Mouse (Mus musculus): ENCODE measurements around the gene Stk33. TPM values are rescaled to one million over a fixed set of nuclear protein-coding genes. Genes with fewer than 3 reads are reported as not detected.

The Stk33 gene
- polyA plus RNA-seq, 1 experiment from 2014 or later, result not detected

DNA sequence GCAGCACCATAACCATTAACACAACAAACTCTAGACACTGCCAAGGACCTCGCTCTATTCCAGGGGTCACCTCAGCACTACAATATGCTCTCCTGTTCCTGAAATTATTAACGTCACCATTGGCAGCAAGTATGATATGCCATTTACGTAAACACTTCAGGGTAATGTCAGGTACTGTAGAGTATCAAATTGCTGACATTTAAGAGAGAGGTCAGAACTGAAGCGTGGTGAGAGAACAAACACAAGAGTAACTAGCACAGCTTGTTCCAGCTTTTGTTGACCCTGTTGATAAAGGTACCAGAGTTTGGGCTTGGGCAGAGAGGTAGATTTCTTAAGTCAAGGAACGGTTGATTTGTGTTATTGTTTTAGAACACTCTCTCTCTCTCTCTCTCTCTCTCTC, 3.9 kb upstream of the Stk33 start:
- H3K4me1 ChIP-seq (ENCODE audit: insufficient read depth), result peaks cover 11% of the 10 kb centered on the region
- no peak overlapping the region for H3K4me3 ChIP-seq (ENCODE audit: low read depth, low read length)
- no peak overlapping the region for H3K27ac ChIP-seq (ENCODE audit: low read depth)
- H3K36me3 ChIP-seq (replicated peaks; ENCODE audit: insufficient read depth, low read length), result no peaks in the 10 kb centered on the region
- H3K4me2 ChIP-seq (ENCODE audit: low read depth, low read length), result no peak overlapping the region
- peak; percentile 74 for ATAC-seq
- no peaks in the 10 kb centered on the region for H3K9me3 ChIP-seq (ENCODE audit: low read length)
- H3K9ac ChIP-seq (replicated peaks), result no peak overlapping the region
- no peak for TF ChIP-seq EP300 (IDR thresholded peaks at IDR 0.05; ENCODE audit: low read depth)
- no peak for TF ChIP-seq CTCF (IDR thresholded peaks at IDR 0.05; ENCODE audit: low read depth)
- WGBS (ENCODE audit: insufficient replicate concordance), result 60% methylated on average over 5 of the region's 5 CpGs
- DNase-seq, result no peak
- peaks cover 23% of the 10 kb centered on the region for H3K27me3 ChIP-seq (ENCODE audit: insufficient read depth, low read length)

DNA sequence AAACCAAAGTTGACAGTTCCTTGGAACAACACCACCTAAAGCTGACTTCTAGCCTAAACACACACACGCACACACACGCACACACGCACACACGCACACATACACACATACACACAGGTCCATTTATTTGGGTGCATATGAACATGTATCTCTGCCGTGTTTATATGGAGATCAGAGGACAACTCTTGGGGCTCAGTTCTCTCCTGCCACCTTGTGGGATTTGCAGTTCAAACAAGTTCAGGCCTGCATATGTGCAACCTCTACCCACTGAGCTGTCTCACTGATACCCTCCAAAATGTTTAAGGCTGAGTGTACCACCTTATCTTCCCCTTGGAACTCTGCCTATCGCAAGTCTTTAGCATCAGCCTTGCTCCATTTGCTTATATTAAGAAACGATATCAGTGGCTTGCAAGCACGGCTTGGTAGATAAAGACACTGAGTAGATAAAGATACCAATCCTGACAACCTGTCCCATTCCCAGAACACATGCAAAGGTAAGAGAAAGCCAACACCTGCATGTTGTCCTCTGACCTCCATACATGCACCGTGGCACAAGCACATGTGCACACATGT, 1.9 kb upstream of the Stk33 start:
- H3K9ac ChIP-seq (replicated peaks), result no peak overlapping the region
- TF ChIP-seq EP300 (IDR thresholded peaks at IDR 0.05; ENCODE audit: low read depth), result no peak
- TF ChIP-seq CTCF (IDR thresholded peaks at IDR 0.05; ENCODE audit: low read depth), result peak; percentile 20; the same call in 1 of the 2 replicates
- H3K27me3 ChIP-seq (ENCODE audit: insufficient read depth, low read length), result peaks cover 23% of the 10 kb centered on the region
- H3K9me3 ChIP-seq (ENCODE audit: low read length), result no peaks in the 10 kb centered on the region
- 78% methylated on average over 9 of the region's 9 CpGs for WGBS (ENCODE audit: insufficient replicate concordance)
- peaks cover 11% of the 10 kb centered on the region for H3K4me1 ChIP-seq (ENCODE audit: insufficient read depth)
- H3K36me3 ChIP-seq (replicated peaks; ENCODE audit: insufficient read depth, low read length), result no peaks in the 10 kb centered on the region
- no peak overlapping the region for H3K27ac ChIP-seq (ENCODE audit: low read depth)
- DNase-seq, result no peak
- no peak for ATAC-seq
- H3K4me2 ChIP-seq (ENCODE audit: low read depth, low read length), result no peak overlapping the region
- H3K4me3 ChIP-seq (ENCODE audit: low read depth, low read length), result no peak overlapping the region

GRCm38 (mm10) chr7:109424422-109425159, 14.3 kb downstream of the Stk33 start:
- DNase-seq, result no peak
- WGBS (ENCODE audit: insufficient replicate concordance), result 48% methylated on average over 3 of the region's 3 CpGs
- ATAC-seq, result no peak

GRCm38 (mm10) chr7:109422803-109423202, 16.1 kb downstream of the Stk33 start:
- 67% methylated on average over 8 of the region's 8 CpGs for WGBS (ENCODE audit: insufficient replicate concordance)
- Histone ChIP-seq H3K4me1 (ENCODE audit: insufficient read depth) (no peaks in the 10 kb centered on the region), H3K9ac (replicated peaks) (no peak overlapping the region), H3K36me3 (replicated peaks; ENCODE audit: insufficient read depth, low read length) (no peaks in the 10 kb centered on the region), H3K27ac (ENCODE audit: low read depth) (no peak overlapping the region), H3K27me3 (ENCODE audit: insufficient read depth, low read length) (no peaks in the 10 kb centered on the region), H3K4me2 (ENCODE audit: low read depth, low read length) (no peak overlapping the region), H3K9me3 (ENCODE audit: low read length) (no peaks in the 10 kb centered on the region), H3K4me3 (ENCODE audit: low read depth, low read length) (no peak overlapping the region)
- TF ChIP-seq EP300 (IDR thresholded peaks at IDR 0.05; ENCODE audit: low read depth), result no peak
- TF ChIP-seq CTCF (IDR thresholded peaks at IDR 0.05; ENCODE audit: low read depth), result no peak
- DNase-seq (no peak), ATAC-seq (no peak)

More at GRCm38 (mm10) chr7:109424422-109425159, 14.3 kb downstream of the Stk33 start:
- no peak overlapping the region for H3K9ac ChIP-seq (replicated peaks)
- no peaks in the 10 kb centered on the region for H3K27me3 ChIP-seq (ENCODE audit: insufficient read depth, low read length)
- TF ChIP-seq EP300 (IDR thresholded peaks at IDR 0.05; ENCODE audit: low read depth), result no peak
- TF ChIP-seq CTCF (IDR thresholded peaks at IDR 0.05; ENCODE audit: low read depth), result peak; percentile 43
- no peak overlapping the region for H3K4me2 ChIP-seq (ENCODE audit: low read depth, low read length)
- H3K27ac ChIP-seq (ENCODE audit: low read depth), result no peak overlapping the region
- H3K4me1 ChIP-seq (ENCODE audit: insufficient read depth), result no peaks in the 10 kb centered on the region
- no peak overlapping the region for H3K4me3 ChIP-seq (ENCODE audit: low read depth, low read length)
- H3K9me3 ChIP-seq (ENCODE audit: low read length), result no peaks in the 10 kb centered on the region
- H3K36me3 ChIP-seq (replicated peaks; ENCODE audit: insufficient read depth, low read length), result no peaks in the 10 kb centered on the region

- WGBS (ENCODE audit: insufficient replicate concordance), result 65% methylated on average over 7 of the region's 7 CpGs
- Histone ChIP-seq H3K27ac (ENCODE audit: low read depth) (no peak overlapping the region), H3K9me3 (ENCODE audit: low read length) (no peaks in the 10 kb centered on the region), H3K4me2 (ENCODE audit: low read depth, low read length) (no peak overlapping the region), H3K4me1 (ENCODE audit: insufficient read depth) (no peaks in the 10 kb centered on the region), H3K36me3 (replicated peaks; ENCODE audit: insufficient read depth, low read length) (no peaks in the 10 kb centered on the region), H3K9ac (replicated peaks) (no peak overlapping the region), H3K4me3 (ENCODE audit: low read depth, low read length) (no peak overlapping the region), H3K27me3 (ENCODE audit: insufficient read depth, low read length) (no peaks in the 10 kb centered on the region)
- DNase-seq, result no peak
- ATAC-seq, result no peak
- TF ChIP-seq EP300 (IDR thresholded peaks at IDR 0.05; ENCODE audit: low read depth), result no peak
- no peak for TF ChIP-seq CTCF (IDR thresholded peaks at IDR 0.05; ENCODE audit: low read depth)
Observed at GRCm38 (mm10) chr7:109405491-109405890, 33.4 kb downstream of the Stk33 start.

DNA sequence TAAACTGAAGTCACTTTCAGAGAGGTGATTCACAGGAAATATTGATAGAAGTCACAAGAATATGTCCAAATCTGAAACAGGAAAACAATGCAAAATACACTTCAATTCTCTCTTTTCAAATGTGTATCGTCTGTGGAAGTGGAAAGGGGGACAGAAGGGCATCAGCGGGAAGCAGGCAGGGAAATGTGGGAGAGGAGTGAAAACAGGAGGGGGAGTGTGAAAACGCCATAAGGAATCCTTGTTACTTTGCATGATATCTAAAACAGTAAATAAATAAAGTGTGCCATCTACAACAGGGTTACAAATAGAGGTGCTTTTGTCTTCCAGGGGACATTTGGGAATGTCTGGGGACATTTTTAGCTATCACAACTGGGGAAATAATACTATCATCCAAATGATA, 39.6 kb downstream of the Stk33 start:
- Histone ChIP-seq H3K4me2 (ENCODE audit: low read depth, low read length) (no peak overlapping the region), H3K36me3 (replicated peaks; ENCODE audit: insufficient read depth, low read length) (no peaks in the 10 kb centered on the region), H3K4me1 (ENCODE audit: insufficient read depth) (no peaks in the 10 kb centered on the region), H3K9ac (replicated peaks) (no peak overlapping the region), H3K9me3 (ENCODE audit: low read length) (no peaks in the 10 kb centered on the region), H3K4me3 (ENCODE audit: low read depth, low read length) (no peak overlapping the region), H3K27ac (ENCODE audit: low read depth) (no peak overlapping the region), H3K27me3 (ENCODE audit: insufficient read depth, low read length) (no peaks in the 10 kb centered on the region)
- no peak for DNase-seq
- no peak for ATAC-seq
- 53% methylated on average over 3 of the region's 3 CpGs for WGBS (ENCODE audit: insufficient replicate concordance)
- no peak for TF ChIP-seq EP300 (IDR thresholded peaks at IDR 0.05; ENCODE audit: low read depth)
- TF ChIP-seq CTCF (IDR thresholded peaks at IDR 0.05; ENCODE audit: low read depth), result no peak

Data from liver, postnatal 0 days (tissue).